Mouse (Mus musculus) Patski (cell line): ENCODE measurements around the gene Bst1. TPM values are rescaled to one million over a fixed set of nuclear protein-coding genes. Genes with fewer than 3 reads are reported as not detected.
A peak's percentile ranks its signal among the peaks of the same experiment; 100 is the strongest.

Source experiments
- ATAC-seq: fragments of 100-300 bp; one replicate; pipeline ENCODE4 v1.8.0; 2021
- CTCF ChIA-PET: fragments of 350-600 bp; sonication (Branson Sonifier 250); formaldehyde crosslinking; loops from one replicate; lab custom pipeline; 2022; ENCODE audit warnings: inconsistent platforms; lab: Charles Lee
- POLR2A ChIA-PET: fragments of 350-600 bp; sonication (Branson Sonifier 250); formaldehyde crosslinking; loops from one replicate; lab custom pipeline; 2022; ENCODE audit warnings: antibody characterized with exemption, inconsistent platforms; lab: Charles Lee
- DNase-seq: peaks from one replicate; pipeline ENCODE4 v3.0.0-alpha.2; 2011; ENCODE audit warnings: low read depth, low spot score
- H3K27me3 ChIP-seq: fragments of 371-371 bp; one replicate; pipeline ENCODE4 v1.5.1; 2021
- CTCF ChIP-seq: fragments of 100-300 bp; IDR thresholded peaks from one replicate; pipeline ENCODE4 v1.5.1; 2021
- in situ Hi-C: fragments of 300-500 bp; cut with MboI; formaldehyde crosslinking; loops from 3 replicates; pipeline ENCODE4 v1.11.1; 2018; ENCODE audit warnings: low pct_unique_long_range_greater_than_20kb, mixed read lengths
- polyA plus RNA-seq: library from polyadenylated mRNA; unstranded; gene quantifications from one replicate; pipeline ENCODE4 v1.2.3, GENCODE M21; 2021

Bst1 gene
- polyA plus RNA-seq: 864 TPM

- peak; percentile 33 for ATAC-seq
- DNase-seq: no peak
- H3K27me3 ChIP-seq: no peaks in the 10 kb centered on the region
These were observed at the start of gene Bst1 for GRCm38 (mm10) chr5:43818695-43819094. Gene Bst1, plus strand, starts transcription at chr5:43818885.

GRCm38 (mm10) chr5:43770618-43771354, 47.9 kb upstream of the Bst1 start:
- DNase-seq: no peak
- no peak for ATAC-seq
- in situ Hi-C loops: no loop called here
- ChIA-PET POLR2A (no interaction called here), CTCF (interaction anchor here (0.8 to 1.5 kb wide), 4 partner anchors 10 to 49 kb away, joined by 3 read pairs; no protein-coding TSS in a partner anchor)
- TF ChIP-seq CTCF: no peak
- H3K27me3 ChIP-seq: no peaks in the 10 kb centered on the region

More at GRCm38 (mm10) chr5:43818695-43819094, at the start of gene Bst1:
- CTCF ChIA-PET: interaction anchor here (1.0 to 1.8 kb wide), 3 partner anchors 22 to 44 kb away, joined by 3 to 6 read pairs (median 4); no protein-coding TSS in a partner anchor
- POLR2A ChIA-PET: interaction anchor here (0.8 to 1.3 kb wide), 2 partner anchors 20 to 44 kb away, joined by 3 to 5 read pairs; no protein-coding TSS in a partner anchor
- in situ Hi-C loops: loop anchor here (5.0 kb wide), 1 partner anchor 36 kb away; no protein-coding TSS in a partner anchor
- no peak for TF ChIP-seq CTCF

- ChIA-PET POLR2A (interaction anchor here (0.5 to 1.1 kb wide), 2 partner anchors 11 to 76 kb away, joined by 3 to 4 read pairs; no protein-coding TSS in a partner anchor), CTCF (interaction anchor here (0.8 to 1.5 kb wide), 5 partner anchors 9 to 121 kb away, joined by 3 read pairs; no protein-coding TSS in a partner anchor)
- DNase-seq (no peak), ATAC-seq (no peak)
- in situ Hi-C loops: no loop called here
- no peak for TF ChIP-seq CTCF
- no peaks in the 10 kb centered on the region for H3K27me3 ChIP-seq
These were observed 47.1 kb upstream of the Bst1 start for GRCm38 (mm10) chr5:43771555-43771954.

- DNase-seq (no peak), ATAC-seq (no peak)
- no peaks in the 10 kb centered on the region for H3K27me3 ChIP-seq
- TF ChIP-seq CTCF: no peak
- POLR2A ChIA-PET: interaction anchor here (0.7 kb wide), 1 partner anchor 11 kb away, joined by 3 read pairs; no protein-coding TSS in a partner anchor
- in situ Hi-C loops: no loop called here
- CTCF ChIA-PET: interaction anchor here (0.7 to 2.3 kb wide), 7 partner anchors 9 to 104 kb away, joined by 3 to 11 read pairs (median 4); no protein-coding TSS in a partner anchor
These were observed 42.3 kb upstream of the Bst1 start for GRCm38 (mm10) chr5:43776407-43776806.

- in situ Hi-C loops: no loop called here
- DNase-seq (no peak), ATAC-seq (no peak)
- no peaks in the 10 kb centered on the region for H3K27me3 ChIP-seq
- TF ChIP-seq CTCF: no peak
- ChIA-PET CTCF (interaction anchor here (1.0 to 2.3 kb wide), 4 partner anchors 10 to 105 kb away, joined by 3 to 10 read pairs (median 4); no protein-coding TSS in a partner anchor), POLR2A (interaction anchor here (0.7 kb wide), 1 partner anchor 10 kb away, joined by 3 read pairs; no protein-coding TSS in a partner anchor)
These were observed 41.7 kb upstream of the Bst1 start for GRCm38 (mm10) chr5:43776993-43777392.

GRCm38 (mm10) chr5:43778583-43778982, 40.1 kb upstream of the Bst1 start:
- DNase-seq (no peak), ATAC-seq (no peak)
- TF ChIP-seq CTCF: no peak
- CTCF ChIA-PET: interaction anchor here (0.7 to 1.0 kb wide), 2 partner anchors 15 to 17 kb away, joined by 3 read pairs; no protein-coding TSS in a partner anchor
- no peaks in the 10 kb centered on the region for H3K27me3 ChIP-seq
- in situ Hi-C loops: no loop called here
- POLR2A ChIA-PET: interaction anchor here (0.8 to 1.4 kb wide), 2 partner anchors 10 to 13 kb away, joined by 3 read pairs; no protein-coding TSS in a partner anchor

GRCm38 (mm10) chr5:43781423-43781976, 37.2 kb upstream of the Bst1 start:
- CTCF ChIA-PET: interaction anchor here (0.8 to 1.4 kb wide), 3 partner anchors 13 to 40 kb away, joined by 3 read pairs; partner anchors contain the start of gene Fbxl5
- peak; percentile 61 for ATAC-seq
- H3K27me3 ChIP-seq: no peaks in the 10 kb centered on the region
- TF ChIP-seq CTCF: no peak
- in situ Hi-C loops: loop anchor here (5.0 kb wide), 1 partner anchor 36 kb away; the partner anchor contains the start of gene Bst1
- DNase-seq: no peak
- POLR2A ChIA-PET: interaction anchor here (1.5 kb wide), 1 partner anchor 10 kb away, joined by 4 read pairs; no protein-coding TSS in a partner anchor

- TF ChIP-seq CTCF: no peak
- POLR2A ChIA-PET: interaction anchor here (0.7 to 1.5 kb wide), 3 partner anchors 9 to 28 kb away, joined by 3 to 4 read pairs (median 4); no protein-coding TSS in a partner anchor
- ATAC-seq (peak; percentile 82), DNase-seq (no peak)
- no peaks in the 10 kb centered on the region for H3K27me3 ChIP-seq
- in situ Hi-C loops: loop anchor here (5.0 kb wide), 1 partner anchor 35 kb away; the partner anchor contains the start of gene Bst1
- CTCF ChIA-PET: interaction anchor here (1.2 to 1.4 kb wide), 2 partner anchors 14 to 15 kb away, joined by 3 read pairs; no protein-coding TSS in a partner anchor
These were observed 36.4 kb upstream of the Bst1 start for GRCm38 (mm10) chr5:43781977-43782930.

- no peaks in the 10 kb centered on the region for H3K27me3 ChIP-seq
- in situ Hi-C loops: loop anchor here (5.0 kb wide), 1 partner anchor 33 kb away; the partner anchor contains the start of gene Bst1
- POLR2A ChIA-PET: no interaction called here
- DNase-seq: no peak
- ATAC-seq: no peak
- no peak for TF ChIP-seq CTCF
- CTCF ChIA-PET: interaction anchor here (0.8 to 1.2 kb wide), 3 partner anchors 10 to 40 kb away, joined by 3 read pairs; no protein-coding TSS in a partner anchor
These were observed 34.7 kb upstream of the Bst1 start for GRCm38 (mm10) chr5:43783996-43784395.
